Comparison of ENCODE assay signal across 7 mouse cellular contexts in the genomic region with DNA sequence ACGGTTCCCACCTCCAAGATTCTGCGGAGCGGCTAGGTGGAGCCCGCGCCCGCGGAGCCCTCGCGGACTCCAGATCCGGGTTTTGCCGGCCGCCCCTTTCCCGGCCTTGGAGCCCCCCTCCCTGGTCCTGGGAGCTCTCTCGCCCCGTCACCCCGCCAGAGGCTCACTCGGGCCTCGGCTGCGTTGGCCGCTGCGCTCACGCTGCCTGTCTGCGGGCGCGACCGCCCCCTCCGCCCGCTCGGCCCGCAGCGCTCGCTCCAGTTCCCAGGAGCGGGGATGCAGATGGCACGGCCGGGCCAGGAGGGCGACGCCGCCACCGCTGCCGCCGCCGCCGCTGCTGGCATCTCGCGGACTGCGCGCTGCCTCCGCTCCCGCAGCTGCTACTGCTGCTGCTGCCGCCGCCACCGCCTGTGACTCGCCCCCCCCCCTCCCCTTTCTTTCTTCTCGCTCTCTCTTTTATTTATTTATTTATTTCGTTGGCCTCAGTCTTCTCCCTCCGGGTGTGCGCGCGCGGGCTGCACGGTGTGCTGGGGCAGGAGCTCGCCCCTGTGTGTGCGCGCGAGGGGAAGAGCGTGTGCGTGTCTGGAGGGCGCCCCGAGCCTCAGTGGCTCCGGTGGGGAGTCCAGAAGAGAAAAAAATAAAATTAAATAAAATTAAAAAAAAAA. TPM values are rescaled to one million over a fixed set of nuclear protein-coding genes. Genes with fewer than 3 reads are reported as not detected.
DNase-seq lines count a peak whose midpoint lies in the region; ATAC-seq and TF ChIP-seq lines count a peak whose summit lies in the region.

A gene (plus strand): TSS at position 549 of the 665 bp plus-strand sequence.

- WGBS in bone marrow, adult 2 months: 1% methylated on average over 64 of the region's 70 CpGs

- no peak for TF ChIP-seq CTCF in bone marrow, adult 2 months (IDR thresholded peaks at IDR 0.05; ENCODE audit: control insufficient read depth, insufficient read depth, low read length)

- no peak within 1 kb of the TSS; the same call in 1 of the 2 replicates for H3K27ac ChIP-seq in bone marrow, adult 2 months (ENCODE audit: control insufficient read depth, insufficient read depth, low read depth, low read length, poor library complexity)

- intact Hi-C loops in left cerebral cortex, postnatal 25 days (cut with DNase I): loop anchor here (1.0 to 10.0 kb wide), 7 partner anchors 118 to 1325 kb away; no protein-coding TSS in a partner anchor

- peaks cover 1% of the 10 kb centered on the region for H3K4me1 ChIP-seq in bone marrow, adult 2 months (ENCODE audit: control insufficient read depth, insufficient read depth, low read length)

- DNase-seq in embryo, embryonic 10 days (ENCODE audit: low spot score): peak; percentile 84
- peak; percentile 46 for DNase-seq in gastrocnemius, postnatal 25 days
- peak; percentile 54 for DNase-seq in hindlimb bud, embryonic 11.5 days (ENCODE audit: extremely low spot score, low read depth, low spot score)
- DNase-seq in left cerebral cortex, postnatal 25 days (ENCODE audit: low spot score in 2 of 2): peak; percentile 84 to 85
- peak; percentile 78 for DNase-seq in right cerebral cortex, postnatal 4 days

- TF ChIP-seq POLR2A in bone marrow, adult 2 months (IDR thresholded peaks at IDR 0.05; ENCODE audit: borderline replicate concordance, control insufficient read depth, low read depth, low read length): no peak

- peak within 1 kb of the TSS; percentile 59 for H3K4me3 ChIP-seq in bone marrow, adult 2 months (replicated peaks; ENCODE audit: control insufficient read depth, low read depth, low read length)

- ATAC-seq in megakaryocyte progenitor cell, adult 5-6 weeks (replicated peaks; ENCODE audit: poor library complexity): peak; percentile 28

RNA-seq across cellular contexts. Expression of the gene that starts here (rescaled TPM):
- not detected in 2 replicates for polyA plus RNA-seq in bone marrow, adult 2 months (2011; ENCODE audit: insufficient read depth, insufficient read length, low replicate concordance, missing spikeins)
- total RNA-seq in gastrocnemius, postnatal 25 days (2021): 1 to 10 TPM in 1 of 2 experiments, under 1 TPM in 1; 0.97 to 1.0 TPM
- 100 to 1,000 TPM; 204 to 219 TPM for total RNA-seq in left cerebral cortex, postnatal 25 days (2021)
- not detected in 2 replicates for total RNA-seq in megakaryocyte progenitor cell, adult 5-6 weeks (2015)
- not detected in 2 replicates for total RNA-seq in megakaryocyte progenitor cell, adult 5-6 weeks (2017)

Comparison
In these comparisons a context has a peak if more than half of its experiments do, and no peak if none do; other contexts are left out.
1. RNA of the gene that starts here (total RNA-seq): 204 to 219 TPM in left cerebral cortex, postnatal 25 days; 0.97 to 1.0 TPM in gastrocnemius, postnatal 25 days and not detected in megakaryocyte progenitor cell, adult 5-6 weeks; every median in the first group is over 100 times any median in the second.
2. Peak in ATAC-seq in megakaryocyte progenitor cell, adult 5-6 weeks; RNA of the gene not detected or under 1 TPM.
3. Peak in every context shown above with its lines, with median percentiles within 50 percentile points of each other: DNase-seq.